In genomic region chr6:87186988-87187387, GRCm38 (mm10) we compare ENCODE assay signal across 9 mouse cellular contexts.
DNase-seq lines count a peak whose midpoint lies in the region; ATAC-seq lines count a peak whose summit lies in the region.
"Had no signal": no experiment of that assay in that cellular context is flagged by ENCODE, and none has a peak within 500 bp of the region (broad histone marks: within the 10 kb centered on the region; RNA-seq: fewer than 3 reads in every experiment).

No protein-coding gene starts in this region.

- no peaks in the 10 kb centered on the region for H3K4me1 ChIP-seq in neural tube, embryonic 14.5 days (ENCODE audit: control insufficient read depth, insufficient read depth, low read length)
- peaks cover 62% of the 10 kb centered on the region for H3K4me1 ChIP-seq in limb, embryonic 15.5 days
- H3K4me1 ChIP-seq in stomach, embryonic 15.5 days, result no peaks in the 10 kb centered on the region

- no peak overlapping the region for H3K9ac ChIP-seq in neural tube, embryonic 14.5 days (replicated peaks; ENCODE audit: low read depth, low read length)
- H3K9ac ChIP-seq in limb, embryonic 15.5 days, result no peak overlapping the region
- H3K9ac ChIP-seq in stomach, embryonic 15.5 days, result no peak overlapping the region

- H3K27ac ChIP-seq in neural tube, embryonic 14.5 days (ENCODE audit: low read depth, low read length), result 0 out of 2 replicates have a peak overlapping the region, but pooled peaks have one; percentile 2
- peak overlapping the region; percentile 84 for H3K27ac ChIP-seq in limb, embryonic 15.5 days
- peak overlapping the region; percentile 89 for H3K27ac ChIP-seq in stomach, embryonic 15.5 days
- H3K27ac ChIP-seq: macrophage had no signal

- no peak for ATAC-seq in neural tube, embryonic 14.5 days (ENCODE audit: low read depth)
- peak; percentile 60; the same call in 1 of the 2 replicates for ATAC-seq in limb, embryonic 15.5 days (ENCODE audit: insufficient number of reproducible peaks, low FRiP score, low TSS enrichment, low read depth)
- no peak for ATAC-seq in stomach, embryonic 15.5 days (ENCODE audit: insufficient read depth, low FRiP score, low read depth)

- H3K27me3 ChIP-seq in neural tube, embryonic 14.5 days (ENCODE audit: control insufficient read depth, insufficient read depth, low read length), result no peaks in the 10 kb centered on the region
- no peaks in the 10 kb centered on the region for H3K27me3 ChIP-seq in limb, embryonic 15.5 days
- no peaks in the 10 kb centered on the region for H3K27me3 ChIP-seq in stomach, embryonic 15.5 days (replicated peaks)

- H3K4me2 ChIP-seq in neural tube, embryonic 14.5 days (ENCODE audit: low read depth, low read length), result no peak overlapping the region
- 0 out of 2 replicates have a peak overlapping the region, but pooled peaks have one; percentile 7 for H3K4me2 ChIP-seq in limb, embryonic 15.5 days
- no peak overlapping the region for H3K4me2 ChIP-seq in stomach, embryonic 15.5 days

- H3K9me3 ChIP-seq in neural tube, embryonic 14.5 days (ENCODE audit: control insufficient read depth, low read length), result no peaks in the 10 kb centered on the region
- no peaks in the 10 kb centered on the region for H3K9me3 ChIP-seq in limb, embryonic 15.5 days
- no peaks in the 10 kb centered on the region for H3K9me3 ChIP-seq in stomach, embryonic 15.5 days

- no peak for DNase-seq in neural tube, embryonic 10.5 days (ENCODE audit: extremely low spot score, low spot score)
- DNase-seq in frontal cortex, postnatal 14 days (ENCODE audit: low spot score in 2 of 2), result peak; percentile 56 to 79
- DNase-seq in heart, postnatal 25 days (ENCODE audit: low spot score), result peak; percentile 47
- no peak for DNase-seq in adrenal gland, adult 18-20 months (ENCODE audit: low spot score in 2 of 2)
- DNase-seq in embryo, embryonic 11 days, result no peak

- H3K36me3 ChIP-seq in neural tube, embryonic 14.5 days (ENCODE audit: control insufficient read depth, insufficient read depth, low read length), result no peaks in the 10 kb centered on the region
- H3K36me3 ChIP-seq in limb, embryonic 15.5 days, result peaks cover 52% of the 10 kb centered on the region
- H3K36me3 ChIP-seq in stomach, embryonic 15.5 days, result no peaks in the 10 kb centered on the region

- no peak overlapping the region for H3K4me3 ChIP-seq in neural tube, embryonic 14.5 days (ENCODE audit: low read depth, low read length)
- no peak overlapping the region for H3K4me3 ChIP-seq in limb, embryonic 15.5 days
- H3K4me3 ChIP-seq in stomach, embryonic 15.5 days (replicated peaks), result no peak overlapping the region

- WGBS in neural tube, embryonic 14.5 days, result 71% methylated on average over 12 of the region's 12 CpGs
- 38% methylated on average over 12 of the region's 12 CpGs for WGBS in limb, embryonic 15.5 days
- WGBS in stomach, embryonic 15.5 days, result 40% methylated on average over 12 of the region's 12 CpGs

- intact Hi-C loops in heart, postnatal 25 days (cut with DNase I), result no loop called here

Comparison
In these comparisons a context has a peak if more than half of its experiments do, and no peak if none do; other contexts are left out.
1. H3K27ac ChIP-seq: peak in every context shown above with its lines; median percentile 89 in stomach, embryonic 15.5 days; 84 in limb, embryonic 15.5 days; 2 in neural tube, embryonic 14.5 days.
2. DNase-seq: peak in frontal cortex, postnatal 14 days (2 of 2) and heart, postnatal 25 days (single experiment); none in neural tube, embryonic 10.5 days (single experiment), adrenal gland, adult 18-20 months (0 of 2) and embryo, embryonic 11 days (single experiment).